Mouse (Mus musculus) midbrain, embryonic 12.5 days (tissue): ENCODE data around the gene Wbp1l. TPM values are rescaled to one million over a fixed set of nuclear protein-coding genes. Genes with fewer than 3 reads are reported as not detected.

Experiments used
- ATAC-seq: fragments of 200-750 bp; cut with Nextera tagmentation; 2 replicates; pipeline ENCODE4 v1.8.0; 2017; ENCODE audit warnings: low read depth, moderate TSS enrichment, moderate library complexity; ENCODE audit not compliant: low FRiP score
- H3K27ac ChIP-seq: fragments of 300-500 bp; sonication (generic); replicated peaks from 2 replicates; pipeline ENCODE4 v1.5.1; 2016; ENCODE audit warnings: mild to moderate bottlenecking
- H3K27me3 ChIP-seq: fragments of 300-500 bp; sonication (generic); 2 replicates; pipeline ENCODE4 v1.6.1; 2016; ENCODE audit warnings: mild to moderate bottlenecking
- H3K36me3 ChIP-seq: fragments of 300-500 bp; sonication (generic); 2 replicates; pipeline ENCODE4 v1.6.1; 2016
- H3K4me1 ChIP-seq: fragments of 300-500 bp; sonication (generic); 2 replicates; pipeline ENCODE4 v1.6.1; 2016
- H3K4me2 ChIP-seq: fragments of 300-500 bp; sonication (generic); replicated peaks from 2 replicates; pipeline ENCODE4 v1.6.1; 2016; ENCODE audit warnings: mild to moderate bottlenecking, moderate library complexity
- H3K4me3 ChIP-seq: fragments of 300-500 bp; sonication (generic); 2 replicates; pipeline ENCODE4 v1.5.1; 2016; ENCODE audit warnings: mild to moderate bottlenecking
- H3K9ac ChIP-seq: fragments of 300-500 bp; sonication (generic); replicated peaks from 2 replicates; pipeline ENCODE4 v1.6.1; 2016; ENCODE audit warnings: mild to moderate bottlenecking, moderate library complexity
- H3K9me3 ChIP-seq: fragments of 300-500 bp; sonication (generic); 2 replicates; pipeline ENCODE4 v1.6.1; 2016; ENCODE audit warnings: mild to moderate bottlenecking
- WGBS: fragments of 180-500 bp; shearing (Covaris S2); methylation state at CpG from one replicate; pipeline ENCODE4 v1.1.7; 2016; 5-methylcytosine and 5-hydroxymethylcytosine counted together
- polyA plus RNA-seq: library from polyadenylated mRNA; unstranded; fragments of >200 nt; fragmentation: Nextera tagmentation; extraction: Ambion mirVana; gene quantifications from 2 replicates; pipeline ENCODE4 v1.2.1, GENCODE M21; 2016

Wbp1l gene
- polyA plus RNA-seq, 1 experiment from 2014 or later = 51.5 TPM

GRCm38 (mm10) chr19:46653616-46654235, 54.8 kb downstream of the Wbp1l start:
- Histone ChIP-seq H3K36me3 (peaks cover 52% of the 10 kb centered on the region), H3K4me2 (no peak overlapping the region), H3K27me3 (no peaks in the 10 kb centered on the region), H3K4me3 (no peak overlapping the region), H3K27ac (no peak overlapping the region), H3K4me1 (no peaks in the 10 kb centered on the region), H3K9ac (no peak overlapping the region), H3K9me3 (no peaks in the 10 kb centered on the region)
- ATAC-seq = no peak
- WGBS = 92% methylated on average over 14 of the region's 14 CpGs

- Histone ChIP-seq H3K27me3 (no peaks in the 10 kb centered on the region), H3K36me3 (peaks cover 52% of the 10 kb centered on the region), H3K4me2 (no peak overlapping the region), H3K4me3 (no peak overlapping the region), H3K4me1 (no peaks in the 10 kb centered on the region), H3K9ac (no peak overlapping the region), H3K9me3 (no peaks in the 10 kb centered on the region), H3K27ac (no peak overlapping the region)
- ATAC-seq = no peak
- WGBS = 95% methylated on average over 10 of the region's 10 CpGs
Measured at GRCm38 (mm10) chr19:46655626-46656025, 56.7 kb downstream of the Wbp1l start.

- H3K9me3 ChIP-seq = no peaks in the 10 kb centered on the region
- H3K4me2 ChIP-seq = no peak overlapping the region
- no peak overlapping the region for H3K4me3 ChIP-seq
- ATAC-seq = no peak
- H3K4me1 ChIP-seq = no peaks in the 10 kb centered on the region
- 94% methylated on average over 19 of the region's 21 CpGs for WGBS
- no peak overlapping the region for H3K9ac ChIP-seq
- no peaks in the 10 kb centered on the region for H3K27me3 ChIP-seq
- peaks cover 52% of the 10 kb centered on the region for H3K36me3 ChIP-seq
- no peak overlapping the region for H3K27ac ChIP-seq
Measured at GRCm38 (mm10) chr19:46656151-46656840, 57.4 kb downstream of the Wbp1l start.

GRCm38 (mm10) chr19:46657339-46658020, 58.6 kb downstream of the Wbp1l start:
- Histone ChIP-seq H3K9me3 (no peaks in the 10 kb centered on the region), H3K4me2 (no peak overlapping the region), H3K9ac (no peak overlapping the region), H3K4me1 (no peaks in the 10 kb centered on the region), H3K4me3 (no peak overlapping the region), H3K27me3 (no peaks in the 10 kb centered on the region), H3K36me3 (peaks cover 48% of the 10 kb centered on the region), H3K27ac (no peak overlapping the region)
- WGBS = 92% methylated on average over 3 of the region's 3 CpGs
- ATAC-seq = no peak

GRCm38 (mm10) chr19:46658348-46658747, 59.5 kb downstream of the Wbp1l start:
- ATAC-seq = no peak
- Histone ChIP-seq H3K36me3 (peaks cover 40% of the 10 kb centered on the region), H3K4me3 (no peak overlapping the region), H3K9ac (no peak overlapping the region), H3K27ac (no peak overlapping the region), H3K4me1 (no peaks in the 10 kb centered on the region), H3K27me3 (no peaks in the 10 kb centered on the region), H3K4me2 (no peak overlapping the region), H3K9me3 (no peaks in the 10 kb centered on the region)
- 94% methylated on average over 7 of the region's 7 CpGs for whole genome bisulfite sequencing

- Histone ChIP-seq H3K4me1 (no peaks in the 10 kb centered on the region), H3K4me3 (no peak overlapping the region), H3K9ac (no peak overlapping the region), H3K9me3 (no peaks in the 10 kb centered on the region), H3K27me3 (no peaks in the 10 kb centered on the region), H3K4me2 (no peak overlapping the region), H3K27ac (no peak overlapping the region), H3K36me3 (peaks cover 35% of the 10 kb centered on the region)
- no peak for ATAC-seq
- 86% methylated on average over 9 of the region's 9 CpGs for WGBS
Measured at GRCm38 (mm10) chr19:46658851-46659250, 60.0 kb downstream of the Wbp1l start.

- Histone ChIP-seq H3K9me3 (no peaks in the 10 kb centered on the region), H3K4me2 (no peak overlapping the region), H3K4me1 (peaks cover 9% of the 10 kb centered on the region), H3K27me3 (no peaks in the 10 kb centered on the region), H3K9ac (no peak overlapping the region), H3K27ac (no peak overlapping the region), H3K36me3 (peaks cover 8% of the 10 kb centered on the region), H3K4me3 (no peak overlapping the region)
- WGBS = 75% methylated on average over 4 of the region's 4 CpGs
- no peak for ATAC-seq
Measured at GRCm38 (mm10) chr19:46661511-46661910, 62.6 kb downstream of the Wbp1l start.

GRCm38 (mm10) chr19:46662214-46662613, 63.3 kb downstream of the Wbp1l start:
- H3K27ac ChIP-seq = no peak overlapping the region
- peaks cover 1% of the 10 kb centered on the region; the same call in 1 of the 2 replicates for H3K36me3 ChIP-seq
- H3K4me1 ChIP-seq = peaks cover 9% of the 10 kb centered on the region
- no peaks in the 10 kb centered on the region for H3K27me3 ChIP-seq
- no peaks in the 10 kb centered on the region for H3K9me3 ChIP-seq
- no peak for ATAC-seq
- 85% methylated on average over 8 of the region's 8 CpGs for WGBS
- H3K4me3 ChIP-seq = no peak overlapping the region
- H3K9ac ChIP-seq = no peak overlapping the region
- no peak overlapping the region for H3K4me2 ChIP-seq

- Histone ChIP-seq H3K9me3 (no peaks in the 10 kb centered on the region), H3K27me3 (no peaks in the 10 kb centered on the region), H3K27ac (no peak overlapping the region), H3K4me3 (no peak overlapping the region), H3K4me2 (no peak overlapping the region), H3K36me3 (no peaks in the 10 kb centered on the region), H3K9ac (no peak overlapping the region), H3K4me1 (peaks cover 9% of the 10 kb centered on the region)
- no peak for ATAC-seq
- 81% methylated on average over 6 of the region's 6 CpGs for WGBS
Measured at GRCm38 (mm10) chr19:46662784-46663183, 63.9 kb downstream of the Wbp1l start.

- peaks cover 6% of the 10 kb centered on the region; the same call in 1 of the 2 replicates for H3K27me3 ChIP-seq
- no peak overlapping the region for H3K4me2 ChIP-seq
- no peak overlapping the region for H3K27ac ChIP-seq
- H3K4me1 ChIP-seq = peaks cover 9% of the 10 kb centered on the region
- H3K9ac ChIP-seq = no peak overlapping the region
- H3K36me3 ChIP-seq = no peaks in the 10 kb centered on the region
- H3K9me3 ChIP-seq = no peaks in the 10 kb centered on the region
- peak; percentile 54 for ATAC-seq
- 42% methylated on average over 7 of the region's 7 CpGs for WGBS
- no peak overlapping the region for H3K4me3 ChIP-seq
Measured at GRCm38 (mm10) chr19:46665474-46665873, 66.6 kb downstream of the Wbp1l start.

- peaks cover 14% of the 10 kb centered on the region; the same call in 1 of the 2 replicates for H3K27me3 ChIP-seq
- no peak overlapping the region for H3K4me2 ChIP-seq
- H3K9me3 ChIP-seq = no peaks in the 10 kb centered on the region
- WGBS = 65% methylated on average over 11 of the region's 11 CpGs
- ATAC-seq = no peak
- H3K9ac ChIP-seq = no peak overlapping the region
- H3K4me3 ChIP-seq = no peak overlapping the region
- no peaks in the 10 kb centered on the region for H3K36me3 ChIP-seq
- H3K4me1 ChIP-seq = peaks cover 9% of the 10 kb centered on the region
- H3K27ac ChIP-seq = no peak overlapping the region
Measured at GRCm38 (mm10) chr19:46667300-46667699, 68.4 kb downstream of the Wbp1l start.

- no peak for ATAC-seq
- no peaks in the 10 kb centered on the region for H3K36me3 ChIP-seq
- H3K9ac ChIP-seq = no peak overlapping the region
- H3K27ac ChIP-seq = no peak overlapping the region
- H3K27me3 ChIP-seq = peaks cover 16% of the 10 kb centered on the region; the same call in 1 of the 2 replicates
- H3K4me2 ChIP-seq = no peak overlapping the region
- H3K4me3 ChIP-seq = no peak overlapping the region
- H3K4me1 ChIP-seq = peaks cover 9% of the 10 kb centered on the region
- 88% methylated on average over 10 of the region's 10 CpGs for WGBS
- no peaks in the 10 kb centered on the region for H3K9me3 ChIP-seq
Measured at GRCm38 (mm10) chr19:46668263-46668662, 69.4 kb downstream of the Wbp1l start.
